Mouse (Mus musculus) brain, embryonic 14.5 days (tissue): ENCODE measurements around the gene Gpr137b.
"Not testable (repeated sequence)": the region's sequence is repeated elsewhere in the genome, so short reads cannot be mapped to it uniquely, and the experiment has no call there.

ENCODE experiments used
- CTCF ChIP-seq: fragments of 200-500 bp; IDR thresholded peaks from 2 replicates; pipeline ENCODE4 v1.5.1; 2012; ENCODE audit warnings: inconsistent platforms, mild to moderate bottlenecking, moderate library complexity, borderline replicate concordance; ENCODE audit not compliant: insufficient read depth, insufficient read length; ENCODE audit errors: extremely low read depth
- POLR2A ChIP-seq: fragments of 200-500 bp; IDR thresholded peaks from 2 replicates; pipeline ENCODE4 v1.6.1; 2012; ENCODE audit warnings: mild to moderate bottlenecking, inconsistent platforms, borderline replicate concordance; ENCODE audit not compliant: poor library complexity, insufficient read depth, insufficient read length, severe bottlenecking; ENCODE audit errors: extremely low read depth

GRCm38 (mm10) chr13:13436161-13436560 lies 42.3 kb upstream of the Gpr137b start:
- TF ChIP-seq CTCF, POLR2A: not testable (repeated sequence)
